Mouse (Mus musculus): ENCODE measurements around the gene Trpm5. TPM values are rescaled to one million over a fixed set of nuclear protein-coding genes. Genes with fewer than 3 reads are reported as not detected.

The Trpm5 gene
- polyA plus RNA-seq, 1 experiment from 2014 or later: 0.93 TPM

DNA sequence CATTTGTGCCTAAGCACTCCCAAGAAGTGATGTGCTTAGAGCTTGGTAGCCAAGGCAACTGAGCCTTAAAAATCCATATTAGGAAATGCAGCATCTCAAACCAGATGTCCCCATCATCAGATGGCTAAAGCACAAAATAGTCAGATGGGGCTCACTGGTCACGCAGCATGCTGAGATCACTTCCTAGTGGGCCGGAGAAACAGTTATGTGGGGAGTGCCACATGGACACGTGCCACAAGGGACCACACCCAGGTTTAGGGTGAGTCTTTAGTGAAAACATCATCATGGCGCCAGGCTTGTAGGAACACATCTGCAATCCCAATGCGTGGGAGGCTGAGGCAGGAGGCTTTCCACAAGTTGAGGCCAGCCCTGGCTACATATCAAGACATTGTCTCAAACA is 22.1 kb upstream of the Trpm5 start:
- no peaks in the 10 kb centered on the region for H3K36me3 ChIP-seq
- WGBS: 87% methylated on average over 5 of the region's 5 CpGs
- no peaks in the 10 kb centered on the region; the same call in 1 of the 2 replicates for H3K9me3 ChIP-seq (replicated peaks)
- peaks cover 14% of the 10 kb centered on the region for H3K4me1 ChIP-seq
- no peaks in the 10 kb centered on the region for H3K27me3 ChIP-seq (ENCODE audit: low read depth, poor library complexity, severe bottlenecking)
- H3K27ac ChIP-seq (replicated peaks): no peak overlapping the region
- no peak overlapping the region for H3K4me3 ChIP-seq
- no peak for DNase-seq (ENCODE audit: low spot score)

- H3K4me1 ChIP-seq: peaks cover 11% of the 10 kb centered on the region
- no peak for DNase-seq (ENCODE audit: low spot score)
Measured at GRCm38 (mm10) chr7:143114773-143115172, 20.3 kb upstream of the Trpm5 start.

DNA sequence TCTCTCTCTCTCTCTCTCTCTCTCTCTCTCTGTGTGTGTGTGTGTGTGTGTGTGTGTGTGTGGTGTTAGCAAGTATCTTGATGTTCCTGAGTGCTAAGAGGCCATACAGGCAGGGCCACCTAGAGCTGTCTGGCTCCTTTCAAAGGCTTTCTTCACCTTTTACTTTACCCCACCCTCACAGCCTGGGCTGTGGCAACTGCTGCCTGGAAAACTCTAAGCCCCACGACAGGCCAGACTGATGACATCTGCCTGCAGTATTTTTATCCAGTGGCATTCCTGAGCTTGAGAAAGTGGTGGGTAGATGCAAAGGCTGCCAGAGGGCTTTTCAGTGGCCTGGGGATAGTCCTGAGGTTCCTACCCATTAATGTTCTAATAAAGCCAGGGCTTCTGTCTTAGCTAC is 18.0 kb upstream of the Trpm5 start:
- Histone ChIP-seq H3K9me3 (replicated peaks) (no peaks in the 10 kb centered on the region; the same call in 1 of the 2 replicates), H3K36me3 (no peaks in the 10 kb centered on the region), H3K27ac (replicated peaks) (no peak overlapping the region), H3K27me3 (ENCODE audit: low read depth, poor library complexity, severe bottlenecking) (peaks cover 26% of the 10 kb centered on the region), H3K4me1 (peaks cover 20% of the 10 kb centered on the region), H3K4me3 (no peak overlapping the region)
- DNase-seq (ENCODE audit: low spot score): no peak
- WGBS: 41% methylated on average over 1 of the region's 1 CpGs

More at GRCm38 (mm10) chr7:143114773-143115172, 20.3 kb upstream of the Trpm5 start:
- no peaks in the 10 kb centered on the region; the same call in 1 of the 2 replicates for H3K9me3 ChIP-seq (replicated peaks)
- H3K27me3 ChIP-seq (ENCODE audit: low read depth, poor library complexity, severe bottlenecking): peaks cover 2% of the 10 kb centered on the region
- no peak overlapping the region for H3K27ac ChIP-seq (replicated peaks)
- no peak overlapping the region for H3K4me3 ChIP-seq
- H3K36me3 ChIP-seq: no peaks in the 10 kb centered on the region

DNA sequence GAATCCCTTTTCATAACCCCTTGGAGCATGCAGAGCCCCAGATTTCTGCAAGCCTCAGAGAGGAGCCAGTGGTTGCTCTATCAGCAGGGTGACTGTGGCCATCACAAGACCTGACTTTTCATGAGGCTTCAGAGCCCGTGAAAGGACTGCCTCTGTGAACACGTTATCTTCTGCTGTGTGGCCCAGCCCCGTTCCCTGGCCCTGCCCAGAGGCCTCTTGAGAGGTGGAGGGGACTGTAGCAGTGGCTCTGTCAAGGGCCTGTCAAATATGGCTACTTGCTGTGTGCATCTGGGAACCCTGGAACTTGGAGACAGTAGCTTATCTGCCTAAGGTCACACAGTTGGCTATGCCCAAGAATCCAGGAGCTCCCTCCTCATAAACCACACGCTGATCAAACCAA is 17.3 kb upstream of the Trpm5 start:
- WGBS: 66% methylated on average over 4 of the region's 4 CpGs
- no peak for DNase-seq (ENCODE audit: low spot score)
- no peaks in the 10 kb centered on the region; the same call in 1 of the 2 replicates for H3K9me3 ChIP-seq (replicated peaks)
- no peak overlapping the region for H3K27ac ChIP-seq (replicated peaks)
- H3K4me3 ChIP-seq: no peak overlapping the region
- H3K4me1 ChIP-seq: peaks cover 27% of the 10 kb centered on the region
- H3K36me3 ChIP-seq: no peaks in the 10 kb centered on the region
- peaks cover 33% of the 10 kb centered on the region for H3K27me3 ChIP-seq (ENCODE audit: low read depth, poor library complexity, severe bottlenecking)

- Histone ChIP-seq H3K27me3 (ENCODE audit: low read depth, poor library complexity, severe bottlenecking) (peaks cover 42% of the 10 kb centered on the region), H3K36me3 (no peaks in the 10 kb centered on the region), H3K4me3 (no peak overlapping the region), H3K4me1 (peaks cover 28% of the 10 kb centered on the region), H3K27ac (replicated peaks) (no peak overlapping the region), H3K9me3 (replicated peaks) (no peaks in the 10 kb centered on the region; the same call in 1 of the 2 replicates)
- DNase-seq (ENCODE audit: low spot score): no peak
- 63% methylated on average over 1 of the region's 1 CpGs for WGBS
Measured at GRCm38 (mm10) chr7:143110803-143111202, 16.4 kb upstream of the Trpm5 start.

DNA sequence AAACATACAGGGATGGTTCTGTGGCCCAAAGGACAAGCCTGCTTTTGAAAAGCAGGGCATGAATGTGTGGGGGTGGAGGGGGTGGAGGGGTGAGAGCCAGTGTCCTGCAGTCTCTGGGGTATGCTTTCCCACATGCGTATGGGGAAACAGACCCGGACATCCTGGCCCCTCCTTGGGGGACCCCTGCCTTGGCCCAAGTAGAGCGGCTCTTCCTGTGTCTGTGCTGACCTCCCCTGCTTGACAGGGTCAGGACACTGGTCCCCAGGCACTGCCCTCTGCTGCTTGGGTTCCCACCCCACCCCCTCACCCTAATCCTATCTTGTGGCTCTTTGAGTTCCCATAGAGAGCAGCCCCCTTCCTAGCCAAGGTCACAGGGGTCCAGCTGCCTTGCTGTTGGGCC is 15.3 kb upstream of the Trpm5 start:
- H3K9me3 ChIP-seq (replicated peaks): no peaks in the 10 kb centered on the region
- peaks cover 28% of the 10 kb centered on the region for H3K4me1 ChIP-seq
- H3K27ac ChIP-seq (replicated peaks): peak overlapping the region; percentile 17; the same call in 1 of the 2 replicates
- 0 out of 2 replicates have a peak overlapping the region, but pooled peaks have one; percentile 11 for H3K4me3 ChIP-seq
- DNase-seq (ENCODE audit: low spot score): no peak
- H3K36me3 ChIP-seq: no peaks in the 10 kb centered on the region
- H3K27me3 ChIP-seq (ENCODE audit: low read depth, poor library complexity, severe bottlenecking): peaks cover 53% of the 10 kb centered on the region
- WGBS: 56% methylated on average over 3 of the region's 3 CpGs

DNA sequence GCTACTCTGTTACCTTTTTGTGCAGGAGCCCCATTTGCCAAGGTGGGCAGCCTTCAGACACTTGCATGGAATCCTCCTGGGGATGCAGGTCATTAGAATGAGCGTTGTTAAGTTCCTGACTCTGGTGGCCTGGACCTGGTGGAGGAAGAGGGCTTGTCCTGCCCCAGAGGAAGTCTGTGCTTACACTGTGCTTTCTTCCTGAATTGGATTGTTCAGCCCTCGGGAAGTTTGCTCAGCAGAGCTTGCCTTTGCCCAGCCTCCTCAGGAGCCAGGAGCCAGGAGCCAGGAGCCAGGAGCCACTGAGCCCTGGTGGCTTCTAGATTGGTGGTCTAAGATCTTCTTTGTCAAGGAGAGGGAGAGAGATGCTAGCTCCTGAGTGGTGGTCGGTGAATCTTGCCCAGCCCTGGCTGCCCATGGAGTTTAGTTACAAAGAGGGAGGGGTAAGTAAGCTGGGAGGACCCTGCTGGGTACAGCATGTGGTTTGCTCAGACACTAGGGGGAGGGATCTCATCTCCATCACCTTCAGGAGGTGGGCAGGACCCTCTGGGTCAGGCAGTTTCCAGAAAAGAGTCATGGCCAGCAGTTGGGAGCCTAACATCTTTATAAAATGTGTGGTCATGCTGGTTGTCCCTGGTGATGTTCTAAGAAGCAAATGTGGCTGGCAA is 14.7 kb upstream of the Trpm5 start:
- WGBS: 34% methylated on average over 3 of the region's 3 CpGs
- peaks cover 28% of the 10 kb centered on the region for H3K4me1 ChIP-seq
- no peaks in the 10 kb centered on the region for H3K36me3 ChIP-seq
- no peaks in the 10 kb centered on the region for H3K9me3 ChIP-seq (replicated peaks)
- H3K4me3 ChIP-seq: no peak overlapping the region
- H3K27ac ChIP-seq (replicated peaks): no peak overlapping the region
- peaks cover 59% of the 10 kb centered on the region for H3K27me3 ChIP-seq (ENCODE audit: low read depth, poor library complexity, severe bottlenecking)
- no peak for DNase-seq (ENCODE audit: low spot score)

DNA sequence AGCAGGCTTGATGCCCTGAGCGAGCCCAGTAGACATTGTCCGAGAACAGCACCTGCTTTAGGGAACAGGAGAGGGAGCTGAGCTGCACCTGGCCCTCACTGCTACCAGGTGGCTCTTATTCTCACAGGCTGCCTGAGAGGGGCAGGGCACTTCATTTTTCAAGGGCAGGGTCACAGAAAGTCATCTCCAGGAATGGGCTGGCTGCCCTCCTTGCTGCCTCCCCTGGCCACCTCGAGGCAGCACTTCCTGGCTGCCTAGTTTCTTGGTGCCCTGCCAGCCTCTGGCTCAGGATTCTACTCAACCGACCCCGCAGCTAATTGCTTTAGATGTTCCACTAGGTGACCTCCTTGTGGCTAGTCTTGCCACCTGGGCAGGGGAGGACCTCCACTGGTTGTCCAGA is 13.8 kb upstream of the Trpm5 start:
- Histone ChIP-seq H3K36me3 (no peaks in the 10 kb centered on the region), H3K4me1 (peaks cover 28% of the 10 kb centered on the region), H3K9me3 (replicated peaks) (no peaks in the 10 kb centered on the region), H3K27me3 (ENCODE audit: low read depth, poor library complexity, severe bottlenecking) (peaks cover 65% of the 10 kb centered on the region), H3K27ac (replicated peaks) (no peak overlapping the region), H3K4me3 (no peak overlapping the region)
- 46% methylated on average over 5 of the region's 5 CpGs for WGBS
- DNase-seq (ENCODE audit: low spot score): no peak

GRCm38 (mm10) chr7:143106672-143107465 is 12.4 kb upstream of the Trpm5 start:
- Histone ChIP-seq H3K27me3 (ENCODE audit: low read depth, poor library complexity, severe bottlenecking) (peaks cover 72% of the 10 kb centered on the region), H3K4me3 (peak overlapping the region; percentile 52), H3K4me1 (peaks cover 28% of the 10 kb centered on the region), H3K9me3 (replicated peaks) (no peaks in the 10 kb centered on the region), H3K36me3 (no peaks in the 10 kb centered on the region), H3K27ac (replicated peaks) (no peak overlapping the region; the same call in 1 of the 2 replicates)
- DNase-seq (ENCODE audit: low spot score): peak; percentile 26
- 7% methylated on average over 57 of the region's 57 CpGs for WGBS

DNA sequence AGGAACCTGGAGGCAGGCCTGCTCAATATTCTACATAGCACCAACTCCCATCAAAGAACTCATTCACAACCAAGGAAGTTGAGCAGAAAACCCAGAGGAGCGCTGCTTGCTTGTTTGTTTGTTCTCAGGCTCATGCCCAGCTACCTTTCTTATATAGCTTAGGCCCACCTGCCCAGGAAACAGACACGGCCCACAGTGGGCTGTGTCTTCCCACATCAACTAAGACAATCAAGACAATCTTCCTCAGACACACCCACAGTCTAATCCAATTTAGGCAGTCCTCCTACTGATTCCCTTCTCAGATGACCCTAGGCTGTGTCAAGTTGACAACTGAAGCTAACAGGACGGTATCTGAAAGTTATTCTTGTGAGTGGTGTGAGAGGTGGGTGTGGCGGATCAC is 11.6 kb upstream of the Trpm5 start, which contains the start of gene Kcnq1:
Gene Kcnq1, plus strand, starts transcription at position 301 of the 400 bp plus-strand sequence.
- H3K27me3 ChIP-seq (ENCODE audit: low read depth, poor library complexity, severe bottlenecking): peaks cover 72% of the 10 kb centered on the region
- H3K27ac ChIP-seq (replicated peaks): no peak within 1 kb of the TSS; the same call in 1 of the 2 replicates
- no peaks in the 10 kb centered on the region for H3K9me3 ChIP-seq (replicated peaks)
- WGBS: 67% methylated on average over 4 of the region's 4 CpGs
- no peak for DNase-seq (ENCODE audit: low spot score)
- peaks cover 28% of the 10 kb centered on the region for H3K4me1 ChIP-seq
- H3K36me3 ChIP-seq: no peaks in the 10 kb centered on the region
- peak within 1 kb of the TSS; percentile 52 for H3K4me3 ChIP-seq

DNA sequence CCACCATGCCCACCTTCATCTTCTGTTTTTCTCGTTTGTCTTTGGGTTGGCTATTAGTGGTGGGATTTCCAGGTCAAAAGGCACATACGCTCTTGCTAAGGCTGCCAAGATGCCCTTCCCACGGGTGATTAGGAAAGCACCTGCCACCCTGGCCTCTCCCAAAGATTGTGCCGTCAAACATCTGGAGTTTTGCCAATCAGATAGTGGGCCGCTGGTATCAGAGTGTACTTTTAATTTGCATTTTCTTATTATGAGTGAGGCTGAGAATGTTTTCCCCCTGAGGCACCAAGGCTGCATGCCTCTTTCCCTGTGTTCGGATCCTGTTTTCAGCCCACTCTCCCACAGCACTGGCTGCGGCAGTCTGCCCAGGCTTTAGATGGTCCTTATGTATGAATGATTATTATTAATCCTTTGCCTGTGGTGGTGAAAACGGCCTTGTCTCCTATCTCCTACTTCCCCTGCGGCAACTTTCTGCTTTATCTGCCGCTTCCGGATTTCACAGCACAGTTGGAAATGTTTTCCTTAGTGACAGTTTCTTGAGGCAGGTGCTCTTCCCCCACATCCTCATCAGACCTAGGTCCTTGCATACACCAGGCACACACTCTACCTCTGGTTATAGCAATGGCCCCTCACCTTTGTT is 10.9 kb upstream of the Trpm5 start:
- Histone ChIP-seq H3K9me3 (replicated peaks) (no peaks in the 10 kb centered on the region), H3K4me3 (no peak overlapping the region), H3K27me3 (ENCODE audit: low read depth, poor library complexity, severe bottlenecking) (peaks cover 75% of the 10 kb centered on the region), H3K4me1 (peaks cover 28% of the 10 kb centered on the region), H3K36me3 (no peaks in the 10 kb centered on the region), H3K27ac (replicated peaks) (no peak overlapping the region)
- WGBS: 76% methylated on average over 11 of the region's 11 CpGs
- no peak for DNase-seq (ENCODE audit: low spot score)

DNA sequence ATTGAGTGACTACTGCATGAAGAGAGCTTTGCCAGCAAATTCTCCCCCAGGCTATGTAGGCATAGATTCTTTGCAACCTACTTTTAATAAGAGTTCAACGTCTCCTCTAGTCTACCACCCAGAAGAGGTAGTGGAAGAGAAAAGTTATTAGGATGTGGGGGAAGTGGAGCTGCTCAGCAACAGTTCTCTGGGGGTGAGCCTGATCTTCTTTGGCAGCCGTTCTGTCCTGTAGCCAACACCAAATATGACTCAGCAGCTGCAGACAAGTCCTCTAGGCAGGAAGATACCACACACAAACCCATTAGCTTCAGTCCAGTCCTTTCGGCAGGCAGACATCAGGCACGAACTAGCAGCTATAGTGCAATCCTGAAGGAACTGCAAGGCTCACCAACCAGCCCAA is 6.3 kb upstream of the Trpm5 start:
- 80% methylated on average over 4 of the region's 4 CpGs for WGBS
- DNase-seq (ENCODE audit: low spot score): no peak
- no peaks in the 10 kb centered on the region for H3K9me3 ChIP-seq (replicated peaks)
- H3K4me1 ChIP-seq: no peaks in the 10 kb centered on the region
- H3K27me3 ChIP-seq (ENCODE audit: low read depth, poor library complexity, severe bottlenecking): peaks cover 42% of the 10 kb centered on the region
- no peak overlapping the region for H3K27ac ChIP-seq (replicated peaks)
- no peak overlapping the region for H3K4me3 ChIP-seq
- H3K36me3 ChIP-seq: no peaks in the 10 kb centered on the region
